Mouse (Mus musculus): ENCODE results near the gene Slc39a9. TPM values are rescaled to one million over a fixed set of nuclear protein-coding genes. Genes with fewer than 3 reads are reported as not detected.

Slc39a9 gene
- total RNA-seq, 4 experiments from 2014 or later, result 5.7 to 9.3 (median 7.8) TPM

DNA sequence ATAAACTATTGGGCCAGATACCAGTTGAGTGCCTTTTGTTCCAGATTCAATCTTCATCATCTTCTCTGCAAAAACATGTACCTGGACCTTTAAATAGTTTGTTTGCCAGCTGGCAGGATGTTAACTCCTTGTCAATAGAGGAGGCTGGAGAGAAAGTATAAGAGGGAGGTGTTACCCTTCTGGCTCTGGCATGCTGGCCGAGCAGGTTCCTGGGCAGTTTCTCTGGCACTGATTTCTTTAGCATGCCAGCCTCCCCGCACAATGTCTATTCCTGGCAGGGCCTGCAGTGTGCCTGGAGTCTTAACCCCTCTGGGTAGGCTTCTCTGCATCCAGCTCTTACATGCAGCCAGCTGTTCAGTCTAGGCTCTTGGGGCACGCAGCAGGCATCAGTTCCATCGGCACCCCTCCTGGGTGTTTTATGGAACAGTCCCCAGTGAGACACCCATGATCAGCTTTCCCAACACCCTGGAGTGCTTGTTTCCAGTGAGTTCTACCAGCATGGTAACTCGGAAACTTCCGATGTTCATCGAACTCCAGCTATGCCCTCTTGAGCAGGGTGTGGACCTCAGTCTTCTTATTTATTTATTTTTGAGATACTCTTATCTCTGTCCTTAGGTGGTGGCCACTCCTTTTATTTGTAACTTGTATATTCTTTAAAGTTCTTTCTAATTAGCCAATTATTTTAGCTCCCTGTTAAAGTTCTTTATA lies 10.4 kb downstream of the Slc39a9 start:
- peak in 1 of 2 experiments; percentile 5 for DNase-seq (ENCODE audit: low spot score in 2 of 2)

DNA sequence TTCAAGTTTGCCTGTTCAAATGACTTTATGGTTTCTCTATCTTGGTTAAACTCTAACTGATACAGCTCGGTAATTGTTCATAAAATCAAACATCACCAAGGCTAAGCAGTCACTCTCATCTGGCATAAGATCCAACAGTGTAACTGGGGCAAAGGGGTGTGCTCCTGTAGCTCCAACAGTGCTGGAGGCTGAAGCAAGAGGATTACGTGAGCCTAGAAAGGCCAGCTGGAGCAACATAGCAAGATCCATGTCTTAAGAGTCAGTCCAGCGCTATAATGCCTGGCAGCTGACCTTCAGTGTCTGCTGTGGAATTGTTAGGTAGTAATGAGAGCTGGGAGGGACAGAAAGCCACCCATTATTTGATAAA lies 11.0 kb downstream of the Slc39a9 start:
- DNase-seq (ENCODE audit: low spot score in 2 of 2), result no peak

DNA sequence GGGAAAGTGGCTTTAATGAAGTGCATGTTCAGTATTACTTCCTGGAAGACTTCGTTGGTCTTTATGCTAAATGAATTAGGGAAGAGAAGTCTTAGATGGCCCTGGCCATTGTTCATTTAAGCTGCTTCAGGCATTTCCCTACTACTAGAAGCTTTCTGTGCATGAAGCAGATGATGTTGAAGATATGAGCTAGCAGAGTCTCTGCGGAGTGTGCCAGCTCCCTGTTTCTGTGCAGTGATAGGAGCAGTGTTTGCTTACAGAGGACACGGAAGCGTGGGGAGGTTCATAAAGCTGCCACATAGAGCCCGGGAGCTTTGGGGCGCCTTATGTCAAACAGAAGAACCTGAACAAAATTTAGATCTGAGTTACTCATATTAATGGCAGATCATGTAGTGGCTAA lies 15.0 kb downstream of the Slc39a9 start:
- no peak for DNase-seq (ENCODE audit: low spot score in 2 of 2)

DNA sequence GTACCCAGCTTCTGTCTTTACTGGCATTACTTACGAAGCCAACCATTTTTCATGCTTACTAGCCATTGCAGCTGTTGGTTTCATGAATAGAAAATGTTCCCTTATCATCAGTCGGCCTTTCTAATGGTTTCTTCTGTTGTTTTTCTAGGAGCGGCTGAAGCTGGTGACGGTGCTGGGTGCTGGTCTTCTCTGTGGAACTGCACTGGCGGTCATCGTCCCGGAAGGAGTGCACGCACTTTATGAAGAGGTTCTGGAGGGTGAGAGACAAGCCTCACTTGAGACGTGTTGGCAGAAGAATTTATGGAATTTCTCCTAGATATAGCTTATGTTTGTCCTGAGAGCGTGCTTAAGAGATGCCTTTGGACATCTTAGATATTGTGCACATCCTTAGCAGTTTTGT lies 18.6 kb downstream of the Slc39a9 start:
- DNase-seq (ENCODE audit: low spot score in 2 of 2), result no peak

DNA sequence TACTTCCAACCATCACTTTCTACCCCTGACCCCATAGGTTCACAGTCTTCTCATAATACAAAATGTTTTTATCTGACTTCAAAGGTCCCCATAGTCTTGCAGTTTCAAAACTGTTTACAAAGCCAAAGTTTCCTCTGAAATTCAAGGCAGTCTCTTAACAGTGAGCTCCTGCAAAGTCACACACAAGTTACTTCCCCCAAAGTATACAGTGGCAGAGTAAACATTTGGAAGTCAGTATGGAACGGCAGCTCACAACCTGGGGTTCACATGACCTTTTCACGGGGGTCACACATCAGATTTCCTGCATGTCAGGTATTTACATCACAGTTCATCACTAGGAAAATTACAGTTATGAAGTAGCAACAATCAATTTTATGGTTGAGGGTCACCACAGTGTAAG lies 20.3 kb downstream of the Slc39a9 start:
- DNase-seq (ENCODE audit: low spot score in 2 of 2), result no peak

DNA sequence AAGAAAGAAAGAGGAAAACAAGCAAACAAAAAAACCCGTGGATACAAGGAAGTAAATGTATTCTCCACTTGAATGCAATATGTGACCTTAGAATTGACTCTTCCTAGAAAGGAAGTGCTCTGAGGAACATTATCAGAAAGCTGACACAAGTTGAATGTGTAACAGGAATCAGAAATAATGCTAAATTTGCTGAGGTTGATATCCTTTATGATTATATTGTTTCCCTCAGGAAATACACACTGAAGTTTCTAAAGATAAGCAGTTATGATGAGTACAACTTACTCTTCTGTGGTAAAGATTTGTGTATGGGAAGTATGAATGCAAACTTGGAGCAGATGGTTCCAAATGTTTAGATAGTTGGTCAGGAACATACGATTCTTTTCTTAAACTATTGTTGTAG lies 24.7 kb downstream of the Slc39a9 start:
- DNase-seq (ENCODE audit: low spot score in 2 of 2), result no peak

DNA sequence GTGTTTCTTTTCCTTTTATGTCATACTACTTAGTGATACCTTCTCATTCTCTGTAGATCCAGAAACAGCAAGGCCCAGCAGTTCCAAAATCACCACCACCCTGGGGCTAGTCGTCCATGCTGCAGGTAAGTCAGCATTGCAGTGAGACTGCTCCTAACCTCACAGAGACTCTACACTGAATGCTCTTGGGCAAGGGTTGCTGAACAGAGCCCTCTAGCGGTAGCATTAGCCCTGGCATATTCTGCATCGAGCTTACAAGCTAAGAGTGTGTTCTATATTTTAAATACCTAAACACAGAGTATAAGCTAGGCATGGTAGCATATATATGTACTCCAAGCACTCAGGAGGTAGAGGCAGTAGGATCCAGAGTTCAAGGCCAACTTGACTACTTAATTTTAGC lies 29.5 kb downstream of the Slc39a9 start:
- DNase-seq (ENCODE audit: low spot score in 2 of 2), result no peak

DNA sequence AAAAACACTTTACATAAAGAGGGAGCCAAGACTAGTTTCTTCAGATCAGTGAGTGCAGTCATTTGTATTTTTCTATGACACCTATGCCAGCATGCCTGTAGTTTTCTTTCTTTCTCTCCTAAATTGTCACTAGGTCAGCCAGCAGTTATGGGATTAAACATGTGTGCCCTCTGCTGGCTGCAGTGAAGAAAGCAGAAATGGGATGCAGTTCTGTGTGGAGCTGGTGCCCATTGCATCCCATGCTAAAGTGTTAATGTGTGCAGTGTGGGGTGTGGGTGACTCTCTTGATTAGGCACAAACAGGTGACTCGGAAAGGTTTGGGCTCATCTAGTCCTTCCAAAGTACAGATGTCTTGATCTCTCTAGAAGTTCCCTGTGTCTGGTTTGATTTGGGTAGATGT lies 37.7 kb downstream of the Slc39a9 start:
- no peak for DNase-seq (ENCODE audit: low spot score in 2 of 2)

DNA sequence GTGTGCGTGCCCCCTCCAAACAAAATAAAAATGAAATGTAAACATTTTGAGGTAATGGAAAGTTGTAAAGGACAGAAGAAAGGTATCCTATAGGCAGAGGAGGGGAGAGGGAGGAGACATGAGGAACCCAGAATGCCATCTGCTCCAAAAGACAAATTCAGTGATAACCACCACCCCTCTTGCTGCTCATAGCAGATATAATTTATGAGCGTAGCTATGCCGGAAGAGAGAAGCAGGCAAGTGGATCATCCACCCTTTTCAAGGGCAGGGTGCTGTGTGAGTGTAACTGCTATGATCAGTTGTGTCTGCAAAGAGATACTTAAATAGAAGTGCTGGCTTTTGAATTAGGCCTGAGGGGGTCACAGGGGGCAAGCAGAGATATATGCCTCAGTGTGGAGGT lies 39.9 kb downstream of the Slc39a9 start:
- DNase-seq (ENCODE audit: low spot score in 2 of 2), result no peak

DNA sequence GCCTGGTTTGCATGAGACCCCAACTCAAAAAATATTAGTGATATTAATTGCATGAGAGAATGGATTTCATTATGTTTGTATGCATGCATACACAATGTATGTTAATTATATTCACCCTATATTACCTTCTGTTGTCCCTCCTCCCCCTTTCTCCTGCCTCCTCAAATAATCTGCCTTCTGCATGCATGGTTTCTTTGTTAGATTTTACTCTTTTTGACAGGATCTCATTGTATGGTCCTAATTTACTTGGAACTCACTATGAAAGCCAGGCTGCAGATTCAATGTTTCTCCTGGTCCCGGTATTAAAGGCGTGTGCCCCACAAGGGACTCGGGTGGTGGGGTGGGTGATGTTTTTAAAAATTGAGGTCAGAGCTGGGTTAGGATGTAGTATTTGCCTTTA lies 40.6 kb downstream of the Slc39a9 start:
- no peak for DNase-seq (ENCODE audit: low spot score in 2 of 2)

DNA sequence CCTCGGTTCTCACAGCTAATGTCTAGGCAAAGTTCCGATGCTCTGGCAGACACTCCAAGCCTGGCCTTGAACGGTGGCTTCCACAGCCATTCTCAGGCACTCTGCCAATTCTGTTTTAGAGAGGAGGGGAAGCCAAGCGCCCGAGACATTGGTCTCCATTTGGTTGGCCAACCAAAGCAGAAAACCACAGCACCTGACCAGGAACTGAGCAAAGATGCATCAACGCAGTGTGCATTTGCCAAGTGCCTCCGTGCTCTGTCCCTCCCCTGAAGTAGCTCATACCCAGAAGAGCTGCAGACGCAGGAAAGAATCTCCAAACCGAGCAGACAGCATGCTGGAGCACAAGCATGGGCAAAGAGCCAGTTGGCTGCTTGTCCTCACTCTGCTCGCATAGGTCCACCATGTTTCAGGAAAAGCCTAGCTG lies 44.1 kb downstream of the Slc39a9 start:
- no peak for DNase-seq (ENCODE audit: low spot score in 2 of 2)

DNA sequence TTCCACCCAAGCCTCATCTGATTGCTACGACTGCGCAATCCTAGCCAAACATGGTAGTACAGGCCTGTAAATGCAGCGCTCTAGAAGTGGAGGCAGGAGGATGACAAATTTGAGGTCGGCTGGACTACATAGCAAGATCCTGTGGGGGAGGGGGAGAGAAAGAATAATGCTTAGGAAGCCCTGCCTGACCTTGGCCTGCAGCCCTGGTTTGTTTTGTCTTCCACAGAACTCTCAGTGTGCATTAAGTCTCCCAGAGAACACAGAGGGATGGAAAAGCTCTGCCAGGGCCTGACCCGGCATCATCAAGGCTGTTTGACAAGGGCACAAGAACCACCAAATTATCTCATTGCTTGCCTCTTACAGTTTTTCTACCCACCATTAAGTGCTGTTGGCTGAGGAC lies 46.0 kb downstream of the Slc39a9 start:
- DNase-seq (ENCODE audit: low spot score in 2 of 2), result no peak

DNA sequence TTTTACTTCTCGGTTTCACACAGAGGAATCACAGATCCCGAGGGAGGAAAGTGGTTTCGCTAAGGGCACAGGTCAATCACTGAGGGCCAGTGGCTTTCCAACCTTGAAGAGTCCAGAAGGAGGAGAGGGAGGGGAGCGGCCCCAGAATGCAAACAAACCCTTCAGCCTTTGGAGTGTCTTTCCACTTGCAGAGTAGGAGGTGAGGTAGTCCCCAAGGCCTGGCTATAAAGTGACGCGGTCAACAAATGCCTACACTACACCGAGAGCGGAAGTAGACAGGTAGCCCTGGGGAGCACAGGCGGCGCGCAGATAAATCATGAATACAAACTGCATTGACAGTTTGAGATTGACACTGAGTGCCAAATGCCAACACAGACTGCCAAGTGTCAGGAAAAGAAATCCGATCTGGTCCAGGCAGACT lies 48.0 kb downstream of the Slc39a9 start:
- DNase-seq (ENCODE audit: low spot score in 2 of 2), result peak; percentile 12 to 31

DNA sequence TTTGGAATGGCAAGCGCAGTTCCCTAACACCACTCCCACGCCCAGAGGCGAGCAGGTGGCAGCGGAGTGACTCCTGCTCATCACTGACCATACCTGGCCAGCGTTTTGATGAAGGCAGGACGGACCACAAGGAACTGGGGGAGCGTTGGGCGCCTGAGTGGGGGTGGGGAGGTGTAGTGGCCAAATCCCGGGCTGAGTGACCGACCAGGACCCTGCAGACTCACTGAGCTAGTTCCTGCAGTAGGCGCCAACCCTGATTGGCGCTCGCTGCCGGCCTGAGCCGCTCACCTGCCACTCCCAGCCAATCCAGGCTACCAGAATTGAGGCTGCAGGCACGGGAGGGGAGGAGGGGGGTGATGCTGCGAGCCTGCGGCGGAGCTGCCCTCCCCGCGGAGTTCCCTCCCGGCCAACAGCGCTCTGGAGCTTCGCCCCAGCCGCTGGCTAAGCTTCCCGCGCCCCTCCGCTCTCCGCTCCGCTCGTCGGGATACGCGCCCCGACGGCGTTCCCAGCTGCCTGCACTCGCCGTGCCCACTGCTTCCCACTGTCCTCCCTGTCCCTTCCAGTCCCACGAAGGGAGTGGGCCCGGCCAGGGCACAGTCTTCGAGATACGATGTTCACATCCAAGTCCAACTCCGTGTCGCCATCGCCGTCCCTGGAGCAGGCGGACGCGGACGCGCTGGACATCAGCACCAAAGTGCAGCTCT lies 48.7 kb downstream of the Slc39a9 start, which contains the start of gene Plekhd1:
Plekhd1 (plus strand) TSS at position 323 of the 704 bp plus-strand sequence.
- peak in 1 of 2 experiments; percentile 20 for DNase-seq (ENCODE audit: low spot score in 2 of 2)

DNA sequence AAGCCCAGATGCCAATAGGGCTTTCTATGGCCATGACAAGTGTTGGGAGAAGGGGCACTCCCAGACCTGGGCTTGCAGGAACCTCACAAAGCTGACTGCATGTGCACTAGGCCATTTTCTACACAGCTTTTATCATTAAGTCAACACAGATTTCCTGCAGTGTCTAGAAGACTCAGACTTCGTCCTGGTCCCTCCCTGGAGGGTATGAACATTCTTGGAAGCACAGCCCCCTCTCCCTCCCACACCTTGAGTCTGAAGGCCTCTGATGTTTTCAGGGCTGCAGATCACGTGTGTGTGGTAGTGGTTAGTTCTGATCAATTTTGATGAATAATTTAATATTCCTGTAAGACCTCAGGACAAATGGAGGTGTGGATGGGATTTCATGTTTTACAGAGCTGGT lies 50.0 kb downstream of the Slc39a9 start:
- no peak for DNase-seq (ENCODE audit: low spot score in 2 of 2)

DNA sequence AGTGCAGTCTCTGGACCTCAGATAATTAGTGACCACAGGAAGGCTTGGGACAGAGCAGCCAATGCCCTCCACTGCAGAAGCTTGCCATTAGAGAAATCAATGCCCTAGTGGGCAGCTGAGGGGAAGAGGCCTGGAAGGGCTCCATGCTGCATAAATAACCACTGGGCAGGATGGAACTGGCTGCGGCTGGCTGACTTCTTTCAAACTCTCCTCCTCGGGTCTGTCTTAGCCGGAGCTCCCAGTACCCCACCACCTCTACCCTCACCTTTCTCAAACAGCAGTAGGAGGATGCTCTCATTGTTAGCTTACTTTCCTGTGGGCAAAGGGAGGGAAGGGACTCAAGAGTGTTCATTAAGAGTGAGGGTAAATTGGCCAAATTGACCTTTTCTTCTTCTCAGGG lies 51.3 kb downstream of the Slc39a9 start:
- DNase-seq (ENCODE audit: low spot score in 2 of 2), result no peak

DNA sequence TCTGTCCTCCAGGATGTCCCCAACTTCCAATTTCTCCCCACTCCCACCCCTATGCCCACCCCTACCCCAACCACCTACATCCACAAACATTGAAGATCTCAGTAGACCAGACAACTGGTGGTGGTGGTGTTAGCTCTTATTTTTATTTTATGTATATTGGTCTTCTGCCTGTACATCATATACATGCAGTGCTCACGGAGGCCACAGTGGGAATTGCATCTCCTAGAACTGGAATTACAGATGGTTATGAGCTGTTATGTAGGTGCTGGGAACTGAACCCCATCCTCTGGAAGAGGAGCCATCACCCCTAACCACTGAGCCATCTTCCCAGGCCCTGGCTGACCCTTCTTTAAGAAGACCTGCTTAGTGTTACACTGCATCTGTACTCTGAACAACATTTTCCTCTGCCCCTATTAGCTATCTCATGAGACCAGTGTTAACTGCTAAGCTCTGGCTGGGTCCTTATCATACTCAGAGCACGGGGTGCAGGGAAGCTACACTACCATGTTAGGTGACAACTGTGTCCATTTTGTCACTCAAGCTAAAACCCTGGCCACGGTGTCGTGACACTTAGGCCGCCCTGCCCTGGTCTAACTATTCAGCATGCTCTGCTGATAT lies 55.0 kb downstream of the Slc39a9 start:
- DNase-seq (ENCODE audit: low spot score in 2 of 2), result no peak

DNA sequence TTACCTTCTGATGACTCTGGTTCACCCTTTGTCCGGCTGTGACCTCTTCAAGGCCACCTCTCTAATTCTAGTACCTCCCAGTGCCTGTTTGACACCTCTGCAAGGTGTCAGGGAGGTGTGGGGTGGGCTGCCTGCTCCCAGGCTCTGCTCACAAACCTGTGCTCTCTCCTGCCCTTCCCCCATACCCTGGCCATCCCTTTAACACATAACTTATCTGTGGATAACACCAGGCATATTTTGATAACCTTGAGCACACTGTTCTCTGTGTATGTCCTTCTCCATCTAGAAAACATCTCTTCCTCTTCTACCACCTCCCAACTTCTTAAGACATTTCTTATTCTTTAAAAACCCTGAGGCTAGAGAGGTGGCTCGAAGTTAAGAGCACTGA lies 55.5 kb downstream of the Slc39a9 start:
- no peak for DNase-seq (ENCODE audit: low spot score in 2 of 2)

DNA sequence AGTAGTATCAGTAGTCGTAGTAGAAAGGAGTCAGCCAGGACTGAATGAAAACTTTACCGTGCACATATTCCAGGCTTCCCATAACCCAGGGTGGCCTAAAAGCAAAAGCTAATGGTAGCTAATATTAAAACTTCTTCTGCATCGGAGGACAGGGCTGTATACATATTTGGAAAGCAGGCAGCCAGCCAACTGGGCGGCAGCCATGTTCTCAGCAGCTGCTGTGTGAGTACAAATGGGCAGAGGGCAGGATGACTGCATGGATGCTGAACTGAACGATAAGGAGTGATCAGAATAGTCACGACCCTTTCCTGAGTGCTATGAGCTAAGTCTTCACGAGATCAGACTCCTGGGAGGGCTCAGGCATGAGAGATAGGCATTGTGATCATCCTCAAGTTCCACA lies 57.6 kb downstream of the Slc39a9 start:
- DNase-seq (ENCODE audit: low spot score in 2 of 2), result no peak

DNA sequence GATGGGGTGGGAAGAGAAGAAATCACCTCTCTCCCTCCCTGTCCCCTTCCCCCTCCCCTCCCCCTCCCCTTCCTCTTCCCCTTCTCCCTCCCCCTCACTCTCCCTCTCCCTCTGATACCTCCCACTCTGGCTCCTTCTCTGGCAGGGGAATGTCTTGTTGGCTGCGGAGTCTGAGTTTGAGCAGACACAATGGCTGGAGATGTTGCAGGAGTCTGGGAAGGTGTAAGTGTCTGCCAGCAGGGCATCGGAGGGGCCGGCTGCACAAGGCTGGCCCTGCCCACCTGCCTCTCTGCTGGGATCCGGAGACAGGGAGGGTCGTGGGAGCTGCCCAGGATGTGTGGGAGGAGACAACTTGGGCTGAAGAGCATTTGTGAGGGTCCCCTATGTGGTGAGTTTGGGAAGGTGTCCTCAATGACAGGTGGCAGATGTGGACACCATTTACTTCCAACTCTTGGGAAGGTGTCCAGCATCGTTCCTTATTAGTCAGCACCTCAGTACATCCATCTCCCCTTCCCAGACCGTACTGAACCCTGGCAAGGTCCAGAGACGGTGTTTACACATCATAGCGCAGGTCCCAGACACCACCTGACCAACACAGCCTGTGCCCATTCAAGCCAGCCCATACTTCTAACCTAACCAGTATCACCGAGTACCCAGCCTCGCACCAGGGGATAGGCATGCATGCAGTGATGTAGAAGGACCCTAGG lies 62.7 kb downstream of the Slc39a9 start:
- no peak for DNase-seq (ENCODE audit: low spot score in 2 of 2)

DNA sequence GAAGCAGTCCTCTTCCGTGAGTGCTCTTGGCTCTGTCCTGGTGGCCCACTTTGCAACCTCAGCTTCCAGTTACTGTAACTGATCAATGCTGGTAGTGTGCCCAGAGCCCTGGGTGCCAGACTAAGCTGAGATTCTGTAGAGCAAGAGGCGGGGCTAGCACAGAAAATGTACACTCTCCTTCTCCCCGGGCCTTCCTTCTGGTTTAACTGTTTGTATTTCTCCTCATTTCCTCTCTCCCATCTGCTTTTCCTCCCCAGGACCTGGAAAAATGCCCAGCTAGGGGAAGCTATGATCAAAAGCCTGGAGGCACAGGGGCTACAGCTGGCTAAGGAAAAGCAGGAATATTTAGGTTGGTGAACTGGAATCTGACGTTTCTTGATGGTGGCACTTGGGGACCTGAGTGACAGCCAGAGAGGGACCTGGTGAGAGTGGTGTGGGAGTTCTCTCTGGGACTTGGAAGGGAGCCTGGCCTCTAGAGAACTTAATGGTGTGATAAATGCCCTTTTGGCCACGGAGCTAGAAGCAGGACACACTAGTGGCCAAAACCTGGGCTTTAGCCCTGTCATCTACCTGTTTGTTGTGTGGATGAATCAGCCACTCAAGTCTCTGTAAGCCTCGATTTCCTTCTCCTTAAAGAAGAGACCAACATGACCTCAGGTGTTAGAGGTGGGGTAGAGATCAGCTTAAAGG lies 63.4 kb downstream of the Slc39a9 start:
- DNase-seq (ENCODE audit: low spot score in 2 of 2), result no peak

Measured in gastrocnemius, adult 8-10 months (tissue).